Mouse (Mus musculus): ENCODE results near the gene Vmn1r89. TPM values are rescaled to one million over a fixed set of nuclear protein-coding genes. Genes with fewer than 3 reads are reported as not detected.

The Vmn1r89 gene
- not detected in 2 replicates for polyA plus RNA-seq (2012; rRNA removed; ENCODE audit: low replicate concordance)

GRCm38 (mm10) chr7:13212720-13213119 is at the start of gene Vmn1r89:
TSS of gene Vmn1r89 (plus strand) at chr7:13213020.

Other genes starting within 250 kb of the Vmn1r89 start
- 6.7 and 10.3 TPM in 2 replicates for gene Zfp324, start 247.2 kb upstream of the Vmn1r89 start, polyA plus RNA-seq (2012; rRNA removed; ENCODE audit: low replicate concordance)
- 5.9 and 6.8 TPM in 2 replicates for gene Zfp446, start 235.2 kb upstream of the Vmn1r89 start, polyA plus RNA-seq (2012; rRNA removed; ENCODE audit: low replicate concordance)
- gene Slc27a5, start 214.8 kb upstream of the Vmn1r89 start, polyA plus RNA-seq (2012; rRNA removed; ENCODE audit: low replicate concordance) = 0.32 and 3.3 TPM in 2 replicates
- gene Trim28, start 213.9 kb upstream of the Vmn1r89 start, polyA plus RNA-seq (2012; rRNA removed; ENCODE audit: low replicate concordance) = 236 and 280 TPM in 2 replicates
- 27.8 and 61.8 TPM in 2 replicates for gene Zbtb45, start 203.0 kb upstream of the Vmn1r89 start, polyA plus RNA-seq (2012; rRNA removed; ENCODE audit: low replicate concordance)
- 50.6 and 56.2 TPM in 2 replicates for gene Chmp2a, start 178.2 kb upstream of the Vmn1r89 start, polyA plus RNA-seq (2012; rRNA removed; ENCODE audit: low replicate concordance)
- gene Ube2m, start 174.7 kb upstream of the Vmn1r89 start, polyA plus RNA-seq (2012; rRNA removed; ENCODE audit: low replicate concordance) = 147 and 206 TPM in 2 replicates
- 1.4 and 2.4 TPM in 2 replicates for gene Mzf1, start 158.3 kb upstream of the Vmn1r89 start, polyA plus RNA-seq (2012; rRNA removed; ENCODE audit: low replicate concordance)
- gene Vmn1r85, start 117.8 kb upstream of the Vmn1r89 start, polyA plus RNA-seq (2012; rRNA removed; ENCODE audit: low replicate concordance) = not detected in 2 replicates
- not detected in 2 replicates for gene Vmn1r86, start 93.1 kb upstream of the Vmn1r89 start, polyA plus RNA-seq (2012; rRNA removed; ENCODE audit: low replicate concordance)
- gene Vmn1r87, start 72.9 kb upstream of the Vmn1r89 start, polyA plus RNA-seq (2012; rRNA removed; ENCODE audit: low replicate concordance) = not detected in 2 replicates
- not detected in 2 replicates for gene Vmn1r88, start 53.5 kb upstream of the Vmn1r89 start, polyA plus RNA-seq (2012; rRNA removed; ENCODE audit: low replicate concordance)
- 4.3 and 5.7 TPM in 2 replicates for gene Lig1, start 64.3 kb downstream of the Vmn1r89 start, polyA plus RNA-seq (2012; rRNA removed; ENCODE audit: low replicate concordance)
- 3.4 and 4.0 TPM in 2 replicates for gene Zswim9, start 65.7 kb downstream of the Vmn1r89 start, polyA plus RNA-seq (2012; rRNA removed; ENCODE audit: low replicate concordance)
- gene Pla2g4c, start 111.6 kb downstream of the Vmn1r89 start, polyA plus RNA-seq (2012; rRNA removed; ENCODE audit: low replicate concordance) = 0.13 and 0.29 TPM in 2 replicates
- gene Cabp5, start 185.1 kb downstream of the Vmn1r89 start, polyA plus RNA-seq (2012; rRNA removed; ENCODE audit: low replicate concordance) = not detected in 2 replicates
- gene Bsph1, start 237.8 kb downstream of the Vmn1r89 start, polyA plus RNA-seq (2012; rRNA removed; ENCODE audit: low replicate concordance) = not detected in 2 replicates